Mouse (Mus musculus): ENCODE measurements around the gene Aoc3.
"Not testable (repeated sequence)": the region's sequence is repeated elsewhere in the genome, so short reads cannot be mapped to it uniquely, and the experiment has no call there.

Gene Aoc3

GRCm38 (mm10) chr11:101374421-101374938, 44.1 kb downstream of the Aoc3 start:
- no peak for DNase-seq (ENCODE audit: low read depth)

DNA sequence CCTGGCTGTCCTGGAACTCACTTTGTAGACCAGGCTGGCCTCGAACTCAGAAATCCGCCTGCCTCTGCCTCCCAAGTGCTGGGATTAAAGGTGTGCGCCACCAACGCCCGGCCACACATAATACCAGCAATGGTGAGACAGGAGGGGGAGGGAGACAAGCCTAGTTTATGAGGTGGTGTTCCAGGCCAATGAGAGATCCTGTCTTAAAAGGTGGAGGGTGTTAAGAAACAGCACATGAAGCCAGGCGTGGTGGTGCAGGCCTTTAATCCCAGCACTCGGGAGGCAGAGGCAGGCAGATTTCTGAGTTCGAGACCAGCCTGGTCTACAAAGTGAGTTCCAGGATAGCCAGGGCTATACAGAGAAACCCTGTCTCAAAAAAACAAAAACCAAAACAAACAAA, 47.8 kb downstream of the Aoc3 start:
- not testable (repeated sequence) for DNase-seq (ENCODE audit: low read depth)

DNA sequence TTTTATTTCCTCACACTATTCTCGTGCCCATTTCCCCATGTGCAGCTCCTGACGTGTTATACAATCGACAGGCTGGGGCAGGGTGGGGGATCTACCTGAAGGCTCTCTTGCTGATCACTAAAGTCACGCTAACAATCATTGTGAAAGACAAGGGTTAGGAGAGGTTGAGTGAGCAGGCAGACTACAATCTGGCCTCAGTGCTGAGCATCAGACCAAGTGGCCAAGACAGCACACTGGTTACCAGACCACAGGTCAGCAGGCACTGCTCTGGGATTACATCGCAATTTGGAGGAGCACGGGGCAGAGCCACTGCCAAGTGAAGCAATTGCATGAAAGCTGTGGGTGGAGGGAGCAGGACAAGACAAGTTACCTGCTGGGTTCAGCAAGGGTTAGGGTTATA, 48.5 kb downstream of the Aoc3 start:
- DNase-seq (ENCODE audit: low read depth) = no peak

- DNase-seq (ENCODE audit: low read depth) = no peak
Observed at GRCm38 (mm10) chr11:101381817-101382216, 51.4 kb downstream of the Aoc3 start.
